Comparison of ENCODE assay signal across 26 mouse cellular contexts in genomic region chr2:70322767-70323166, GRCm38 (mm10).
DNase-seq lines count a peak whose midpoint lies in the region; ATAC-seq and TF ChIP-seq lines count a peak whose summit lies in the region.
"Had no signal": no experiment of that assay in that cellular context is flagged by ENCODE, and none has a peak within 500 bp of the region (broad histone marks: within the 10 kb centered on the region; RNA-seq: fewer than 3 reads in every experiment).

No protein-coding gene starts in this region.

- no peak overlapping the region for H3K27ac ChIP-seq in hindbrain, postnatal 0 days
- H3K27ac ChIP-seq in hindbrain, embryonic 10.5 days: no peak overlapping the region
- H3K27ac ChIP-seq: hindbrain, embryonic 12.5 days; limb, embryonic 12.5 days; liver, embryonic 15.5 days; midbrain, embryonic 12.5 days; neural tube, embryonic 15.5 days had no signal

- peak; percentile 87 for ATAC-seq in hindbrain, postnatal 0 days
- ATAC-seq: activated CD4-positive, CD25-positive, alpha-beta regulatory T cell, adult 4 months; forebrain, embryonic 14.5 days; intestine, postnatal 0 days had no signal

- no peak overlapping the region for H3K4me2 ChIP-seq in hindbrain, postnatal 0 days (ENCODE audit: low read depth, low read length)
- H3K4me2 ChIP-seq: heart, embryonic 12.5 days; hindbrain, embryonic 12.5 days; limb, embryonic 12.5 days; liver, embryonic 15.5 days; midbrain, embryonic 12.5 days; neural tube, embryonic 15.5 days had no signal

- TF ChIP-seq CTCF in hindbrain, postnatal 0 days (IDR thresholded peaks at IDR 0.05; ENCODE audit: low read depth): no peak
- TF ChIP-seq CTCF in brain, embryonic 14.5 days (IDR thresholded peaks at IDR 0.05; ENCODE audit: borderline replicate concordance, extremely low read depth, insufficient read depth, insufficient read length): no peak

- no peaks in the 10 kb centered on the region for H3K9me3 ChIP-seq in hindbrain, postnatal 0 days (ENCODE audit: low read length)
- no peaks in the 10 kb centered on the region for H3K9me3 ChIP-seq in hindbrain, embryonic 10.5 days
- H3K9me3 ChIP-seq: heart, embryonic 12.5 days; hindbrain, embryonic 12.5 days; limb, embryonic 12.5 days; liver, embryonic 15.5 days; midbrain, embryonic 12.5 days; neural tube, embryonic 15.5 days had no signal

- H3K4me3 ChIP-seq in hindbrain, postnatal 0 days (ENCODE audit: low read length): no peak overlapping the region
- no peak overlapping the region for H3K4me3 ChIP-seq in hindbrain, embryonic 10.5 days
- H3K4me3 ChIP-seq: heart, embryonic 12.5 days; hindbrain, embryonic 12.5 days; limb, embryonic 12.5 days; liver, embryonic 15.5 days; midbrain, embryonic 12.5 days; neural tube, embryonic 15.5 days had no signal

- no peaks in the 10 kb centered on the region for H3K27me3 ChIP-seq in hindbrain, postnatal 0 days (ENCODE audit: insufficient read depth, low read length)
- H3K27me3 ChIP-seq in hindbrain, embryonic 10.5 days (ENCODE audit: insufficient read depth, poor library complexity, severe bottlenecking): no peaks in the 10 kb centered on the region; the same call in 1 of the 2 replicates
- H3K27me3 ChIP-seq: CH12.LX; heart, embryonic 12.5 days; hindbrain, embryonic 12.5 days; liver, embryonic 15.5 days; neural tube, embryonic 15.5 days had no signal

- 52% methylated on average over 9 of the region's 9 CpGs for WGBS in hindbrain, postnatal 0 days
- WGBS in hindbrain, embryonic 10.5 days: 73% methylated on average over 9 of the region's 9 CpGs

- TF ChIP-seq POLR2A in brain, embryonic 14.5 days (IDR thresholded peaks at IDR 0.05; ENCODE audit: borderline replicate concordance, extremely low read depth, insufficient read depth, insufficient read length, poor library complexity, severe bottlenecking): no peak

- no peaks in the 10 kb centered on the region for H3K36me3 ChIP-seq in hindbrain, postnatal 0 days (ENCODE audit: insufficient read depth, low read length)
- no peaks in the 10 kb centered on the region for H3K36me3 ChIP-seq in hindbrain, embryonic 10.5 days
- H3K36me3 ChIP-seq: heart, embryonic 12.5 days; hindbrain, embryonic 12.5 days; limb, embryonic 12.5 days; liver, embryonic 15.5 days; midbrain, embryonic 12.5 days; neural tube, embryonic 15.5 days had no signal

- DNase-seq in cerebellum, postnatal 10 days: peak; percentile 76 to 80
- no peak for DNase-seq in cerebellum, adult 8-10 months
- DNase-seq in hindbrain, postnatal 0 days (ENCODE audit: low spot score): peak; percentile 64
- no peak for DNase-seq in hindbrain, embryonic 10.5 days (ENCODE audit: low spot score)
- DNase-seq in kidney, postnatal 4 days: peak; percentile 69 to 71
- no peak for DNase-seq in kidney, postnatal 36 days
- DNase-seq in brain, embryonic 14.5 days (ENCODE audit: low read depth): peak; percentile 32
- DNase-seq in thymus, postnatal 4 days: no peak
- DNase-seq: adrenal gland, adult 2 months; cerebellum, adult 9-11 months; gastrocnemius, postnatal 25 days; heart, adult 18-20 months; heart, postnatal 10 days; lung, postnatal 36 days; retina, postnatal 1 day; right cerebral cortex, postnatal 14 days had no signal

- H3K4me1 ChIP-seq in hindbrain, postnatal 0 days (ENCODE audit: insufficient read depth, low read length): no peaks in the 10 kb centered on the region
- H3K4me1 ChIP-seq in hindbrain, embryonic 10.5 days (replicated peaks): peaks cover 15% of the 10 kb centered on the region
- H3K4me1 ChIP-seq: limb, embryonic 12.5 days; liver, embryonic 15.5 days; neural tube, embryonic 15.5 days had no signal

- no peak overlapping the region for H3K9ac ChIP-seq in hindbrain, postnatal 0 days (replicated peaks; ENCODE audit: low read length)
- H3K9ac ChIP-seq: heart, embryonic 12.5 days; hindbrain, embryonic 12.5 days; limb, embryonic 12.5 days; liver, embryonic 15.5 days; midbrain, embryonic 12.5 days; neural tube, embryonic 15.5 days had no signal

Comparison
In these comparisons a context has a peak if more than half of its experiments do, and no peak if none do; other contexts are left out.
1. DNase-seq: peak in cerebellum, postnatal 10 days (2 of 2), hindbrain, postnatal 0 days (single experiment), kidney, postnatal 4 days (2 of 2) and brain, embryonic 14.5 days (single experiment); none in cerebellum, adult 8-10 months (single experiment), hindbrain, embryonic 10.5 days (single experiment), kidney, postnatal 36 days (0 of 2) and thymus, postnatal 4 days (single experiment).